Mouse (Mus musculus): ENCODE measurements around the gene Skap1.
A peak's percentile ranks its signal among the peaks of the same experiment; 100 is the strongest.

Gene Skap1

GRCm38 (mm10) chr11:96780306-96780705 is 315.9 kb downstream of the Skap1 start:
- DNase-seq (ENCODE audit: low spot score in 2 of 2) = no peak

GRCm38 (mm10) chr11:96781425-96781824 is 317.0 kb downstream of the Skap1 start:
- DNase-seq (ENCODE audit: low spot score in 2 of 2) = no peak

GRCm38 (mm10) chr11:96784847-96785246 is 320.5 kb downstream of the Skap1 start:
- DNase-seq (ENCODE audit: low spot score in 2 of 2) = peak; percentile 51 to 55

GRCm38 (mm10) chr11:96786731-96787450 is 322.5 kb downstream of the Skap1 start:
- DNase-seq (ENCODE audit: low spot score in 2 of 2) = no peak

GRCm38 (mm10) chr11:96788871-96789795 is 324.7 kb downstream of the Skap1 start, which contains the start of gene Cbx1:
Cbx1 (plus strand) TSS chr11:96789127.
- DNase-seq (ENCODE audit: low spot score in 2 of 2) = peak; percentile 92 to 93

GRCm38 (mm10) chr11:96789990-96790389 is 325.6 kb downstream of the Skap1 start:
- DNase-seq (ENCODE audit: low spot score in 2 of 2) = no peak

GRCm38 (mm10) chr11:96790681-96791080 is 326.3 kb downstream of the Skap1 start:
- no peak for DNase-seq (ENCODE audit: low spot score in 2 of 2)

- no peak for DNase-seq (ENCODE audit: low spot score in 2 of 2)
These were observed 331.1 kb downstream of the Skap1 start for GRCm38 (mm10) chr11:96795491-96795890.

- DNase-seq (ENCODE audit: low spot score in 2 of 2) = no peak
These were observed 331.7 kb downstream of the Skap1 start for GRCm38 (mm10) chr11:96796081-96796480.

- no peak for DNase-seq (ENCODE audit: low spot score in 2 of 2)
These were observed 332.2 kb downstream of the Skap1 start for GRCm38 (mm10) chr11:96796586-96796985.

- DNase-seq (ENCODE audit: low spot score in 2 of 2) = no peak
These were observed 335.1 kb downstream of the Skap1 start for GRCm38 (mm10) chr11:96799511-96799910.

GRCm38 (mm10) chr11:96805606-96806005 is 341.2 kb downstream of the Skap1 start:
- no peak for DNase-seq (ENCODE audit: low spot score in 2 of 2)

- DNase-seq (ENCODE audit: low spot score in 2 of 2) = no peak
These were observed 343.7 kb downstream of the Skap1 start for GRCm38 (mm10) chr11:96808066-96808465.
